Mouse (Mus musculus): Measurements from ENCODE around the gene Armc12. TPM values are rescaled to one million over a fixed set of nuclear protein-coding genes. Genes with fewer than 3 reads are reported as not detected.
A peak's percentile ranks its signal among the peaks of the same experiment; 100 is the strongest.

The Armc12 gene
- total RNA-seq, 2 experiments from 2014 or later = not detected

DNA sequence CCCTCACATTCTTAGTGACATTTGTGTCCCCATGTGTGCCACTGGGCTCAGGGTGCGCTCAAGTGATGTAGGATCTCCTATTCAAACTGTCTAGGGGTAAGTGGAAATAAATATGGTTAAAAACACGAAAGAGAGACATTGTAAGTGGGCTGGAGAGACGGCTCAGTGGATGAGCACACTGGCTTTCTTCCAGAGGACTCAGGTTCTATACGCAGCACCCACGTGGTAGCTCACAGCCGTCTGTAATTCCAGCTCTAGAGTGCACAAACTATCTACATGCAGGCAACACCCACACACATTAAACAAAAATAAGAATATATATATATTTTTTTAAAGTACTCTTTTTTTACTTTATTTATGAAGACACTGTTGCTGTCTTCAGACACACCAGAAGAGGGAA, 42.3 kb downstream of the Armc12 start:
- no peak for DNase-seq
- intact Hi-C loops (cut with DNase I) = no loop called here

GRCm38 (mm10) chr17:28575244-28576125, 44.9 kb downstream of the Armc12 start, which contains the start of gene Lhfpl5:
Gene Lhfpl5 (plus strand): TSS chr17:28575641.
- intact Hi-C loops (cut with DNase I) = no loop called here
- DNase-seq = peak; percentile 39 to 60

- DNase-seq = peak; percentile 75 to 84
- intact Hi-C loops (cut with DNase I) = no loop called here
Observed at GRCm38 (mm10) chr17:28580396-28580795, 49.8 kb downstream of the Armc12 start.

DNA sequence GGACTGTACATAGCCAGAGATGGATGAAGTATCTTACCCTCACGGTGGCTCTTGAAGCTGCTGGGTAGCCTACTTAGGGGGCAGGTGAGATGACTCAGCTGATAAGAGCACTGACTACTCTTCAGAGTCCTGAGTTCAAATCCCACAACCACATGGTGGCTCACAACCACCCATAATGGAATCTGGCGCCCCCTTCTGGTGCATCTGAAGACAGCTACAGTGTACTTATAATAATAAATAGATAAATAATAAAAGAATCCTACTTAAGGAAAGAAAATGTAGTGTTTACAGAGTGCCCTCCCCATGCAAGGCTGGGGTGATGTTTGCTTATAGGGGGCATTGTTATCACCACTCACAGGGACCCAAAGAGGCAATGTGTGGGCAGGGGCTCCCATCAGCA, 50.5 kb downstream of the Armc12 start:
- intact Hi-C loops (cut with DNase I) = no loop called here
- DNase-seq = no peak

- no peak for DNase-seq
- intact Hi-C loops (cut with DNase I) = no loop called here
Observed at GRCm38 (mm10) chr17:28586509-28586908, 55.9 kb downstream of the Armc12 start.

DNA sequence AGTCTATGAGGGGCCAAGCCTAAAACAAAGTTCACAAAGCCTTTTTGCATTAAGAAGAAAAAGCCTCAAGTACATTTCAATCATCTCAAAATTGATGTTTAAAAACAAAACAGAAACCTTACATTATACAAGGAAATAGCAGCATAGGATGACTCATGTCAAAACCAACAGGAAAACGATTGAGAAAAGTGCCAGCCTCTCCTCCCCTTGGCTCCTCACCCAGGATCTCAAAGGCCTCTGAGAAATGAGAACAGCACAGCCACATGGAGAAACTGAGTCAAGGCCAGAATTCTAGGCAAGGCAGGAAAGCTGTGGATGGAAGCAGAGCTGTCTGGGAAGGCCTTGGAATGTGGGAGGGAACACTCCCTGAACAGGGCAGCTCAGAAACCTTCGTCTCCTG, 58.0 kb downstream of the Armc12 start:
- intact Hi-C loops (cut with DNase I) = no loop called here
- DNase-seq = no peak

Small RNA genes lying within 50 kb of the gene (microRNA-seq; reads per million reads assigned to microRNA genes)
- gene Gm25195 (0 reads per million in 2 experiments), gene Mir6969 (0 reads per million in 2 experiments)

Other genes with a start within 250 kb of the Armc12 start
- gene Fance, start 217.3 kb upstream of the Armc12 start, total RNA-seq (2021) = 10 to 100 TPM; 16.9 to 18.2 TPM
- 100 to 1,000 TPM; 584 to 595 TPM for gene Rpl10a, start 202.3 kb upstream of the Armc12 start, total RNA-seq (2021)
- gene Tead3, start 180.0 kb upstream of the Armc12 start, total RNA-seq (2021) = 10 to 100 TPM; 15.3 to 19.3 TPM
- under 1 TPM; 0.86 to 0.94 TPM for gene Tulp1, start 165.6 kb upstream of the Armc12 start, total RNA-seq (2021)
- 10 to 100 TPM in 1 of 2 experiments, 1 to 10 TPM in 1; 9.8 to 52.9 TPM for gene Fkbp5, start 13.3 kb upstream of the Armc12 start, total RNA-seq (2021)
- not detected for gene Clpsl2, start 18.6 kb downstream of the Armc12 start, total RNA-seq (2021)
- gene Clps, start 30.0 kb downstream of the Armc12 start, total RNA-seq (2021) = not detected
- gene Lhfpl5, start 44.8 kb downstream of the Armc12 start, total RNA-seq (2021) = not detected
- 10 to 100 TPM; 40.0 to 43.7 TPM for gene Srpk1, start 91.9 kb downstream of the Armc12 start, total RNA-seq (2021)
- 1 to 10 TPM in 1 of 2 experiments, under 1 TPM in 1; 0.65 to 1.2 TPM for gene Slc26a8, start 159.4 kb downstream of the Armc12 start, total RNA-seq (2021)
- gene Mapk14, start 160.5 kb downstream of the Armc12 start, total RNA-seq (2021) = 10 to 100 TPM; 47.3 to 51.1 TPM
- under 1 TPM; 0.45 to 0.77 TPM for gene AC170998.1, start 195.3 kb downstream of the Armc12 start, total RNA-seq (2021)
- gene Mapk13, start 238.5 kb downstream of the Armc12 start, total RNA-seq (2021) = 1 to 10 TPM in 1 of 2 experiments, under 1 TPM in 1; 0.45 to 1.1 TPM